Mouse (Mus musculus): ENCODE results near the gene Ppp1r3e.

DNA sequence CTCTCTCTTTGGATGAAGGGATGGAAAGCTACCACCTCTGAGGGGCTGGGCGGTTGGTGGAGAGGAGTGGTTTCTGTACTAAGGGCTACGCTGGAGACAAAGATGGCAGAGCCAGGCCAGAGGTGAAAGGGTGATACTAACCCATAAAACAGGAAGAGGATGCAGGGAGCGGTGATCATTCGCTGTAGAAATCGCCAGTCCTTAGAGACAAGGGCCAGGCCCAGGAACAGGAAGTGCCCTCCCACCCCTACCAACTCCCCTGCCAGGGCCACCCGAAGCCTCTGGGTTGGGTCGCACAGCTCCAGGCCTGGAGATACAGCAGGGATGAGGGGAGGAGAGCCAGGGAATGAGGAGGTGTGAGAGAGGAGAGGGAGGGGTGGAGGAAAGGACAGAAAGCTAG lies 31.3 kb upstream of the Ppp1r3e start:
- TF ChIP-seq CTCF (conservative IDR thresholded peaks at IDR 0.05; ENCODE audit: low read length) (no peak), POU5F1 (IDR thresholded peaks at IDR 0.05; ENCODE audit: borderline replicate concordance, low read length) (no peak), NANOG (IDR thresholded peaks at IDR 0.05; ENCODE audit: borderline replicate concordance, low read length) (no peak)

All from E14TG2a.4 (cell line).